Mouse (Mus musculus) small intestine, adult 2 months (tissue): ENCODE measurements around the gene B4gat1. TPM values are rescaled to one million over a fixed set of nuclear protein-coding genes. Genes with fewer than 3 reads are reported as not detected.

Experiments
- H3K27ac ChIP-seq: fragments of 200-500 bp; 2 replicates; pipeline ENCODE4 v1.5.1; 2012; ENCODE audit warnings: low read depth, low read length, control low read depth, inconsistent platforms; ENCODE audit not compliant: insufficient read depth
- H3K27me3 ChIP-seq: fragments of 200-500 bp; 2 replicates; pipeline ENCODE4 v1.6.1; 2012; ENCODE audit warnings: mild to moderate bottlenecking, moderate library complexity, low read length, inconsistent platforms; ENCODE audit not compliant: control insufficient read depth, insufficient read depth
- H3K36me3 ChIP-seq: fragments of 200-500 bp; 2 replicates; pipeline ENCODE4 v1.6.1; 2012; ENCODE audit warnings: mild to moderate bottlenecking, low read length, control low read depth, inconsistent platforms; ENCODE audit not compliant: control insufficient read depth, insufficient read depth
- H3K4me1 ChIP-seq: fragments of 200-500 bp; 2 replicates; pipeline ENCODE4 v1.6.1; 2012; ENCODE audit warnings: low read length, inconsistent platforms, mixed read lengths; ENCODE audit not compliant: control insufficient read depth, insufficient read depth, insufficient read length
- H3K4me3 ChIP-seq: fragments of 200-500 bp; 2 replicates; pipeline ENCODE4 v1.5.1; 2012; ENCODE audit warnings: low read depth, mild to moderate bottlenecking, control low read depth, inconsistent platforms, low read length, moderate library complexity
- CTCF ChIP-seq: fragments of 200-500 bp; IDR thresholded peaks from 2 replicates; pipeline ENCODE4 v1.5.1; 2012; ENCODE audit warnings: low read depth, mild to moderate bottlenecking, control low read depth, inconsistent platforms, low read length, moderate library complexity, mixed read lengths; ENCODE audit not compliant: insufficient replicate concordance, insufficient read length; ENCODE audit errors: extremely low read depth
- POLR2A ChIP-seq: fragments of 200-500 bp; IDR thresholded peaks from 2 replicates; pipeline ENCODE4 v1.6.1; 2012; ENCODE audit warnings: low read depth, mild to moderate bottlenecking, control low read depth, inconsistent platforms, low read length, moderate library complexity
- WGBS: fragments of 180-500 bp; shearing (Covaris S2); methylation state at CpG from one replicate; pipeline ENCODE4 v1.1.7; 2018; 5-methylcytosine and 5-hydroxymethylcytosine counted together
- polyA plus RNA-seq: library from polyadenylated mRNA; depleted of rRNA; stranded (reverse); fragments of >200 nt; gene quantifications from 2 replicates; pipeline ENCODE4 v1.2.3, GENCODE M21; 2012; rRNA removed

B4gat1 gene
- 11.4 and 18.1 TPM in 2 replicates for polyA plus RNA-seq

DNA sequence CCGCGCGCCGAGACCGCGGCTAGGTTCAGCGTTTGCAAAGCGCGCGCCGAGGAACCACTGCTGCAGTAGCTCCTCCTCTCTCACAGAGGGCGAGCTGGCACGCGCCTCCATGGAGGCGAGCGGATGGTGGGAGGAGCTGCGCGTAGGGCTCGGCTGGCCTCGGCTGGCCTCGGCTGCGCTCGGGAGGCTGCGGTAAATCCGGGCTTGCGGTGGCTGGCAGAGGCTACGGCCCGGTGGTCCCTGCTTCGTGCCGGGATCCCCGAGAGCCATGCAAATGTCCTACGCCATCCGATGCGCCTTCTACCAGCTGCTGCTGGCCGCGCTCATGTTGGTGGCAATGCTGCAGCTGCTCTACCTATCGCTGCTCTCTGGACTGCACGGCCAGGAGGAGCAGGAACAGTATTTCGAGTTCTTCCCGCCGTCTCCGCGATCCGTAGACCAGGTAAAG lies at the start of gene B4gat1, which contains the start of gene AC124502.3:
Gene B4gat1, plus strand, starts transcription at position 118 of the 448 bp plus-strand sequence.
Gene AC124502.3, plus strand, starts transcription at position 183 of the 448 bp plus-strand sequence.
- peak within 1 kb of the TSS; percentile 47 for H3K27ac ChIP-seq
- H3K4me3 ChIP-seq, result peak within 1 kb of the TSS; percentile 88
- TF ChIP-seq POLR2A (0 out of 2 replicates have a peak, but pooled peaks have one; percentile 12), CTCF (peak; percentile 29; the same call in 1 of the 2 replicates)
- H3K4me1 ChIP-seq, result peaks cover 10% of the 10 kb centered on the region
- H3K36me3 ChIP-seq, result no peaks in the 10 kb centered on the region
- no peaks in the 10 kb centered on the region for H3K27me3 ChIP-seq
- WGBS, result under 1% methylated on average over 44 of the region's 44 CpGs

- Histone ChIP-seq H3K27ac (no peak overlapping the region), H3K4me1 (no peaks in the 10 kb centered on the region), H3K36me3 (no peaks in the 10 kb centered on the region), H3K27me3 (peaks cover 10% of the 10 kb centered on the region; the same call in 1 of the 2 replicates), H3K4me3 (no peak overlapping the region)
- TF ChIP-seq CTCF, result 0 out of 2 replicates have a peak, but pooled peaks have one; percentile 4
- TF ChIP-seq POLR2A, result no peak
- 4% methylated on average over 13 of the region's 13 CpGs for WGBS
Observed at GRCm38 (mm10) chr19:4989013-4989412, 49.6 kb upstream of the B4gat1 start.

DNA sequence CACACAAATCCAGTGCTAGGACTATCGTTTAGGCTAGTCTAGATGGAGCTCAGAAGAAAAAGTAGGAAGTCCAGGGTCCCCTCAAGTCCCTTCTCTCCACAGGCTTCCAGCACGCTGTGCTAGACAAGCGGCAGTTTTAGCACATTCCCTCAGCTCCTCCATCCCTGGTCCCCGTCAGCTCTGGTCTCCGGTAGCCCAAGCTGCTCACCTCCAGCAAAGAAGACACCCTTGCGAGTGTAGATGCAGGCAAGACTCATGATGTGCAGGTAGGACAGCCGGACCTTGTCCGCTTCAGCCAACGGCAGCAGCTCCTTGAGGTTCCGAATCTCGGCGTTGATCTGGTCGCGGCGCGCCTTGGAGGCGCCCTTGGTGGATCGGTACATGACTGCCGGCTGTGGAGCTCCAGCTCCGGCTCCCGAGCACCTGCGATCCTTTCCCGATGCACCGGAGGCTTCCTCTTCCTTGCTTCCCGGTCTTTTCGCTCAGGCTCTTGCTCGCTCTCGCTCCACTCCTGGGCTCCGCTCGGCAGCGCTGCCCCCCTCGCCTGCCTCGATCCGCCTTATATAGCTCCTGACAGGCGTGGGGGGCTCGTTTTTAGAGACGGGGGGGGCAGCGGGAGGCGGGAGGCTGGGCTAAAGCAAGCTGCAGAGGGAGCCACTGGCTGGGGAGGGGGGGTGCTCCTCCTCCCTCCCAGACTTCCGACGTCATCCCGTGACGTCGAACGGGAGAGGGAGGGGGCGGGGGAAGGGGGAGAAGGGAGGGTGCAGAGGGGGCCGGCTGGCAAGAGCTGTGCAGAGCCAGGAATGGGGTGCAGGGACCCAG lies 49.0 kb upstream of the B4gat1 start:
- no peaks in the 10 kb centered on the region for H3K4me1 ChIP-seq
- H3K4me3 ChIP-seq, result no peak overlapping the region
- H3K27me3 ChIP-seq, result peaks cover 6% of the 10 kb centered on the region; the same call in 1 of the 2 replicates
- WGBS, result 23% methylated on average over 47 of the region's 47 CpGs
- TF ChIP-seq POLR2A (no peak), CTCF (no peak)
- no peaks in the 10 kb centered on the region for H3K36me3 ChIP-seq
- H3K27ac ChIP-seq, result no peak overlapping the region

DNA sequence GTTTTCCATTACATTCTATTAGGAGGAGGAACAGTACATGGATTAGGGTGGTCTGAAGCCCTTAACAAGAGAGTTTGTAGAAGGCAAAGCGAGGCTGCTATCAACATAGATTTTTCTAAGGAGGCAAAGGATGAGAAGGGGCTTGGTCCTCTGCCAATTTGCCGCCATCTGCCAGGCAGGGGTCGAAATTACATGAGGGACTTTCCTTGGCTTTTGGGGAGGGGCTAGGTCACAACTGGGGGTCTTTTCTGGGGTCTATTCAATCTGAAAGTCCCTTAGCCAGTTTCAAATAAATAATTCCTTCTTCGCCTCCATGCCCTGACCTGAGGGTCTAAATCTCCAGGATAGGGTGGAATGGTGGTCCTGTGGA lies 48.4 kb upstream of the B4gat1 start, which contains the start of gene Npas4:
Gene Npas4, minus strand, starts transcription at position 61 of the 370 bp plus-strand sequence.
- Histone ChIP-seq H3K27me3 (peaks cover 5% of the 10 kb centered on the region; the same call in 1 of the 2 replicates), H3K36me3 (no peaks in the 10 kb centered on the region), H3K27ac (no peak within 1 kb of the TSS), H3K4me3 (no peak within 1 kb of the TSS), H3K4me1 (no peaks in the 10 kb centered on the region)
- no peak for TF ChIP-seq CTCF
- TF ChIP-seq POLR2A, result no peak
- WGBS, result 18% methylated on average over 4 of the region's 4 CpGs

DNA sequence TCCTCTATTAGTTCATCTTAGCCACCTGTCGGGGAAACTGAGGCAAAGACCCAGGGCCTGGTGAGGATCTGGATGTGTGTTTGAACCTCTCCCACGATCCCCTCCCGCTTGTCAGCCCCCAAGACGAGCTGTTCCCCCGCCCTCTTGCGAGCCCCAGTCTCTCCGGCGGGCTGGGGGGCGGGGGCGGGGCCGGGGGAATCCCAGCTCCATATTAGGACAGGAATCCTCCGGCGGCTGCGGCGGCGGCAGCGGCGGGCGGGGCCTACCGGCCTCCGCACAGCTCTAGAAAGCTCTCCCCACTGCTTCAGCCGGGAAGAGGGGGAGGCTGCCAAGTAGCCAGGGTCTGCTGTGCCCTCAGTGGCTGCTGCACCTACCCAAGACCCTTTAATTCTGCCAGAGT lies 47.9 kb upstream of the B4gat1 start:
- no peaks in the 10 kb centered on the region for H3K4me1 ChIP-seq
- no peak overlapping the region for H3K4me3 ChIP-seq
- no peak overlapping the region for H3K27ac ChIP-seq
- WGBS, result 5% methylated on average over 22 of the region's 22 CpGs
- TF ChIP-seq POLR2A (no peak), CTCF (no peak)
- H3K27me3 ChIP-seq, result peaks cover 5% of the 10 kb centered on the region; the same call in 1 of the 2 replicates
- no peaks in the 10 kb centered on the region for H3K36me3 ChIP-seq

GRCm38 (mm10) chr19:4992371-4992770 lies 46.3 kb upstream of the B4gat1 start:
- TF ChIP-seq CTCF (no peak), POLR2A (no peak)
- H3K4me3 ChIP-seq, result no peak overlapping the region
- peaks cover 5% of the 10 kb centered on the region; the same call in 1 of the 2 replicates for H3K27me3 ChIP-seq
- H3K4me1 ChIP-seq, result no peaks in the 10 kb centered on the region
- H3K36me3 ChIP-seq, result no peaks in the 10 kb centered on the region
- WGBS, result 25% methylated on average over 8 of the region's 8 CpGs
- H3K27ac ChIP-seq, result no peak overlapping the region

GRCm38 (mm10) chr19:4992904-4993303 lies 45.7 kb upstream of the B4gat1 start:
- no peaks in the 10 kb centered on the region for H3K4me1 ChIP-seq
- H3K27me3 ChIP-seq, result peaks cover 5% of the 10 kb centered on the region; the same call in 1 of the 2 replicates
- no peak overlapping the region for H3K4me3 ChIP-seq
- no peak for TF ChIP-seq POLR2A
- no peak for TF ChIP-seq CTCF
- H3K36me3 ChIP-seq, result no peaks in the 10 kb centered on the region
- H3K27ac ChIP-seq, result no peak overlapping the region
- 8% methylated on average over 9 of the region's 9 CpGs for WGBS

GRCm38 (mm10) chr19:4994043-4994442 lies 44.6 kb upstream of the B4gat1 start:
- H3K27ac ChIP-seq, result no peak overlapping the region
- 57% methylated on average over 5 of the region's 5 CpGs for WGBS
- TF ChIP-seq POLR2A, result no peak
- no peak for TF ChIP-seq CTCF

More at GRCm38 (mm10) chr19:4994043-4994442, 44.6 kb upstream of the B4gat1 start:
- Histone ChIP-seq H3K4me3 (no peak overlapping the region), H3K27me3 (peaks cover 5% of the 10 kb centered on the region; the same call in 1 of the 2 replicates), H3K36me3 (no peaks in the 10 kb centered on the region), H3K4me1 (no peaks in the 10 kb centered on the region)
